Mouse (Mus musculus) heart, postnatal 25 days (tissue): Measurements from ENCODE around the gene Meis2. TPM values are rescaled to one million over a fixed set of nuclear protein-coding genes. Genes with fewer than 3 reads are reported as not detected.

Experiments used
- DNase-seq: peaks from one replicate; pipeline ENCODE4 v3.0.0; 2022; ENCODE audit warnings: low spot score
- intact Hi-C: fragments of 180-260 bp; cut with DNase I; formaldehyde crosslinking; loops from one replicate; pipeline ENCODE4 v1.15.1; 2025
- total RNA-seq, 2 experiments: library from RNA; stranded (reverse); gene quantifications; 2 replicates each; pipeline ENCODE4 v1.2.3; 2021

The Meis2 gene
- total RNA-seq, 2 experiments from 2014 or later = 22.3 to 23.0 TPM

- no peak for DNase-seq
These were observed 50.1 kb downstream of the Meis2 start for GRCm38 (mm10) chr2:116015520-116015919.

DNA sequence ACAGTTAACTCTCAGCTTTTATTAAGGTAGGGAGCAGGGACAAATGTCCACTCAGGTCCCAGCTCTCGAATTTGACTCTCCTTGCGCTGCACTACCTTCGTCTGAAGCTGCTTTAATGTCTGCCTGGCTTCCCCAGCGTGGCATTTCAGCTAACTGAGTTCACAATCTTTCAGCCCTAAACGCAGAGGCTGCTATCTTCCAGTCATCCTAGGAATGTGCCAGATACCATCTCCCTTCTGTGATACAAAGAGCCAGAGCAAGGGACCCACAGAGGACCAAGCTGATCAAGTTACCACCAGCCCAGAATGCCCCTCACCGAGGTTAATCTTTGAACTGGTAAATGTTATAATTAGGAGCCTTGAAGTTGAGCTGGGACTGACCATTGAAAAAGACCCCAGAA is 55.2 kb downstream of the Meis2 start:
- no peak for DNase-seq
- intact Hi-C loops = no loop called here

More at GRCm38 (mm10) chr2:116015520-116015919, 50.1 kb downstream of the Meis2 start:
- intact Hi-C loops = no loop called here

- intact Hi-C loops = no loop called here
- no peak for DNase-seq
These were observed 55.6 kb downstream of the Meis2 start for GRCm38 (mm10) chr2:116010061-116010460.

GRCm38 (mm10) chr2:116009097-116009970 is 56.3 kb downstream of the Meis2 start:
- no peak for DNase-seq
- intact Hi-C loops = no loop called here

GRCm38 (mm10) chr2:116002354-116002753 is 63.3 kb downstream of the Meis2 start:
- DNase-seq = no peak
- intact Hi-C loops = no loop called here

GRCm38 (mm10) chr2:116001352-116002138 is 64.1 kb downstream of the Meis2 start:
- intact Hi-C loops = no loop called here
- DNase-seq = no peak

DNA sequence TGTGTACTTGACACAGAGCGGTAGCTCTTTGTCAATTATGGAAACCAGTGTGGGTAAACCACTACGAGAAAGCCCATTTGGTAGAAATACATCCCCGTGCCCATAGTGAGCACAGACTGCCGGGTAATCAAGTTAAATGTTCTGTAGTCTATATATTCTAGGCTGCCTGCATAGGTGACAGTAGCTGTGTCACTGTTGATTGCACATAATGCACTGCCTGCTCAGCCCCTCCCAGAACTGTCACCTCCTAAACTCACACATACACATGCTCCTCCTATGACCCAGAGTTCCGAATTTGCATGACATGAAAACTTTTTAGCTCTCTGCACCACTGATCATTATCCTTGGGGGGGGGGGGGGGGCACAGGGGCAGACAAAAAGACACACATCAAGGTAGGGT is 65.1 kb downstream of the Meis2 start:
- intact Hi-C loops = no loop called here
- no peak for DNase-seq

DNA sequence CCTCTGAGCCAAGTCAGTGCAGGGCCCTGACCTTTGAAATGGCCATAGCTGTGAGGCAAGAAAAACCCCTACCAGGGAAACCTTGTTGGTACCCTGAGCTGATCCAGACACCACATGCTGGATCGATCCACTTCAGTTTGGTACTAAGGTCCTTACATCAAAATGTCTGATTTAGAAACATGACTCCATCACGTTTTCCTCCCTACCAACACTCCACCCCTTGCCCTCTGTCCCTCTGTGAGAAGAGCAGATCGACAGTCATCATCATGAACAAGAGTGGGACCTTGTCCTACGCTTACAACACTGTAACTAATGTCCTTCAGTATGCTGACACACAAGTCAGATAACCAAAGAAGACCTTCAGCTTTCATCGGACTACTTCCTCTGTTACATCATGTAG is 66.8 kb downstream of the Meis2 start:
- intact Hi-C loops = no loop called here
- no peak for DNase-seq

- intact Hi-C loops = no loop called here
- DNase-seq = no peak
These were observed 69.2 kb downstream of the Meis2 start for GRCm38 (mm10) chr2:115996438-115996837.

- DNase-seq = no peak
- intact Hi-C loops = no loop called here
These were observed 71.8 kb downstream of the Meis2 start for GRCm38 (mm10) chr2:115993877-115994276.

- DNase-seq = no peak
- intact Hi-C loops = no loop called here
These were observed 76.4 kb downstream of the Meis2 start for GRCm38 (mm10) chr2:115989249-115989648.

DNA sequence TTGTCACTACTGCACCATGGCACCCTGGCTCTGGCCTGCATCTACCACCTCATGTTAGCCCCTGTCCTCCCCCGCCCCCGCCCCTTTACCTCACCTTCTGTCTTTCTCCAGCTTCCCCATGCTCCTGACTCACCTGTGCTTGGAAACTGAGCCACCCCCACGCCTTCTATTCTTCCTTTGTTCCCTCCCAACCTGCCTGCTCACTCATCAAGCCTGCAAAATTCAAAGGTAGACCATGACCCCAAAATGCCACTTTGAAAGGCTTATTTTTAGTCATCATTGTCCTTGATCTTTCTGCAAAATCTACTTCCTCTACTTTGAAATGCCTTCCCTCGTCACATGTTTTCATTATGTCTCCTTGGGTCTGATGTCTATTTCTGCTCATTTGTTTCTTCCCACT is 77.2 kb downstream of the Meis2 start:
- no peak for DNase-seq
- intact Hi-C loops = no loop called here

GRCm38 (mm10) chr2:115984952-115985351 is 80.7 kb downstream of the Meis2 start:
- intact Hi-C loops = no loop called here

DNA sequence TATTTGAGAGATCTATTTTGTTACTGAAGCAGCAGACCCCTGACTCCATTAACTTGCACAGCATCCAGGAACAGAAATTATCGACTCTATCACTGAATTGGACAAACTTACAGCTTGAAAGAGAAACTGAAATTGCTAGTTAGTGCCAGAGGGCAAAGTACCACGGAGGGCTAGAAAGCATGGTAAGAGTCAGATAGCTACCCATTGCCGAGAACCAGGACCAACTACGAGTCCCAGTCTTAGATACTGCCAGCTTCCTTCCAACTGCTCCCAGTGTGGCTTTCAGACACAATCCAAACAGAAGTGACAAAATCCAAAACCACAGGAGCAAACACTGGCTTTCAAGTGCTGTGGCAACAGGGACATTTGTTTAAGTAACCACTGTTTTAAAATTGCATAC is 81.2 kb downstream of the Meis2 start:
- no peak for DNase-seq
- intact Hi-C loops = no loop called here

More at GRCm38 (mm10) chr2:115984952-115985351, 80.7 kb downstream of the Meis2 start:
- no peak for DNase-seq

- intact Hi-C loops = no loop called here
These were observed 85.1 kb downstream of the Meis2 start for GRCm38 (mm10) chr2:115980490-115980889.

DNA sequence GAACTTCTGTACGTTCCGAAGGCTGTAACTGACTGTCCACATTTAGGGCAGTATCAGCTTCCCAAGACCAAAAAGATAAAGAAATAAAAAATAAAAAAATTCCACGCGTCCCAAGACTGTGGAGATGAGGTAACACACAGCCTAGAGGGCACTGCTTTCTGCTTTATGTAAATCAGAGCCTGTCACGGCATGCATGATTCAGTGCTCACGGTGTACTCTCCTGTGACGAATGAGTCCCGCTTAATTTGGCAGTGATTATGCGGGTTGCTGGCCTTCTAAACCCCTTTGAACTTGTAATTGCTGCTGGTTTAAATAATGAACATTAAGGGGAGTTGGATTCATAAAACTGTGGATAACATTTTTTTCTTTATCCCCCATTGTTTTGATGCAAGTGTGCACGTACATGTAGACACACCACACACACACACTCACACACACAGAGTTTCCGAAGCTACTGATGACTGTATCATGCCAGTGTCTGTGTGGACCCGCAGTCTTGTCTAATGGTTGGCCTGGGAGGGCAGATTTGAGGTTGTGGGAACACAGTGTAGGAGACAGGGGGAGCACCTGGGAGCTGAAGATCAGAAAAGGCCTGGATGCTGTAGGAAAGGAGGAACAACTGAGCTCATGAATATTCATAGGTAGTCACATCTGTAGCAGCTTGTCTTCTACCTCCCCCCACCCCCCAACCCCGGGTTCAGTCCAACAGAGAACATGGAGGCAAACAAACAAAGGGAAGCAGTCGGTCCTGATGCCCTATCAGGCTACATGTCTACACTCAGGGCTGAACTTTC is 85.8 kb downstream of the Meis2 start:
- DNase-seq = no peak
- intact Hi-C loops = no loop called here

More at GRCm38 (mm10) chr2:115980490-115980889, 85.1 kb downstream of the Meis2 start:
- DNase-seq = no peak

- no peak for DNase-seq
- intact Hi-C loops = no loop called here
These were observed 87.0 kb downstream of the Meis2 start for GRCm38 (mm10) chr2:115978666-115979065.

DNA sequence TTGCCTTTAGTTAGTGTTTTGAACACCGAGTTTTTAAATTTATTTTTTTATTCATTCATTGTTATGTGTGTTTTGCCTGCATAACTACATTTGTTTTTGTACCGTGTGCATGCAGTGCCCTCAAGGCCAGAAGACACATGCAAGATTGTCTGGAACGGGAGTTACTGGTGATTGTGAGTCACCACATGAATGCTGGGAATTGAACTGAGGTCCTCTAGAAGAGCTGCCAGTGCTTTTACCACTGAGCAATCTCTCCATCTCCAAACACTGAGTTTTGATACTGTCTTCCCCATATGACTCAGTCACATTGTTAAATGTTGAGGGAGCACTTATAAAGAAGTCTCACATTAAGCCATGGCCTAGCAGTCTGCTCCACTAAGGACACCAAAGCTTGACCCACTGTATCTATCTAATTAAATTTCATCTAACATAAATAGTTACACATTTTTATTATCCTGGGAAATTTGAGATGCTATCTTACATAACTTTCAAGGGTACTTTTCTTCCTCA is 94.3 kb downstream of the Meis2 start:
- intact Hi-C loops = no loop called here
- no peak for DNase-seq

DNA sequence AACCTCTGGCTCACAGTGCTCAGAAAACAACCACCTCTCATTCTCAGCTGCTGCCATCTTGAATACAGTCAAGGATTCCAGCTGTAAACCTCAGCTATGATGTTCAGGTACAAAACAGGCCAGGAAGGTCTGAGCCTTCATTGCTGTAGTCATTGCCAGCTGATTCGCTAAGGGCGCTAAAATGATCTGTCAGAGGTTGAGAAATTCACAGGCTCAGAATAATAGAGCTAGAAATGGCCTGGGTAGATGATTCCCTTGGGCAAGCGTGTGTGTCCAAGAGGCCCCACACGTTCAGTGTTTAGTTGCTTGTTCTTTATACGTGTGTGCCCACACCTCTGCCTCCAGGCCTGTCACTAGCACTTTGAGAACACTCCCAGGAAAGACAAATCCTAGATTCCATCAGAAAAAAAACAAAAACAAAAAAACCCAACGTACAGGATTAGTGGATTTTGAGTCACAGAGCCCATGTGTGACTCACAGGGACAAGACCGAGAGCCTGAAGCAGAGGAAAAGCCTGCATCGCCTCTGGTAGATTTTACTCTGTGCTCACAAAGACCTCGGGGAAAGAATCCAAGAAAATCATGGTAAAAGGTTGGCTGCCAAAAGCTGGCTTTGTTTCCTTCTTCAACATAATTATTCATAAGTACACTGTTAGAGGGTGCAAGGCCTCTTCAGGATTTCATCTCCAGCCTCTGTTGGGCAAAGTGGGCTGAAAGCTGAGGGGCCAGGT is 95.4 kb downstream of the Meis2 start:
- no peak for DNase-seq
- intact Hi-C loops = no loop called here
